Mouse (Mus musculus) midbrain, embryonic 15.5 days (tissue): ENCODE results near the gene Zbtb38. TPM values are rescaled to one million over a fixed set of nuclear protein-coding genes. Genes with fewer than 3 reads are reported as not detected.

Experiments used
- ATAC-seq: fragments of 200-750 bp; cut with Nextera tagmentation; replicated peaks from 2 replicates; pipeline ENCODE4 v1.8.0; 2017; ENCODE audit warnings: moderate TSS enrichment
- H3K27ac ChIP-seq: fragments of 300-500 bp; sonication (generic); 2 replicates; pipeline ENCODE4 v1.5.1; 2015; ENCODE audit warnings: mild to moderate bottlenecking, inconsistent platforms
- H3K27me3 ChIP-seq: fragments of 300-500 bp; sonication (generic); replicated peaks from 2 replicates; pipeline ENCODE4 v1.6.1; 2015; ENCODE audit warnings: inconsistent platforms
- H3K36me3 ChIP-seq: fragments of 300-500 bp; sonication (generic); replicated peaks from 2 replicates; pipeline ENCODE4 v1.6.1; 2015; ENCODE audit warnings: inconsistent platforms
- H3K4me1 ChIP-seq: fragments of 300-500 bp; sonication (generic); 2 replicates; pipeline ENCODE4 v1.6.1; 2015; ENCODE audit warnings: inconsistent platforms
- H3K4me2 ChIP-seq: fragments of 300-500 bp; sonication (generic); 2 replicates; pipeline ENCODE4 v1.6.1; 2015; ENCODE audit warnings: inconsistent platforms, mild to moderate bottlenecking, moderate library complexity
- H3K4me3 ChIP-seq: fragments of 300-500 bp; sonication (generic); 2 replicates; pipeline ENCODE4 v1.5.1; 2015; ENCODE audit warnings: mild to moderate bottlenecking, inconsistent platforms
- H3K9ac ChIP-seq: fragments of 300-500 bp; sonication (generic); 2 replicates; pipeline ENCODE4 v1.6.1; 2015; ENCODE audit warnings: mild to moderate bottlenecking, inconsistent platforms
- H3K9me3 ChIP-seq: fragments of 300-500 bp; sonication (generic); 2 replicates; pipeline ENCODE4 v1.6.1; 2016; ENCODE audit warnings: inconsistent platforms
- WGBS: fragments of 180-500 bp; shearing (Covaris S2); methylation state at CpG from one replicate; pipeline ENCODE4 v1.1.7; 2015; ENCODE audit warnings: mixed read lengths; 5-methylcytosine and 5-hydroxymethylcytosine counted together
- polyA plus RNA-seq: library from polyadenylated mRNA; unstranded; fragments of >200 nt; fragmentation: Nextera tagmentation; extraction: Ambion mirVana; gene quantifications from 2 replicates; pipeline ENCODE4 v1.2.1, GENCODE M21; 2015

Gene Zbtb38
- polyA plus RNA-seq, 1 experiment from 2014 or later: 59.2 TPM

- H3K4me1 ChIP-seq: peaks cover 18% of the 10 kb centered on the region
Observed at GRCm38 (mm10) chr9:96738563-96739355, 13.9 kb downstream of the Zbtb38 start.

GRCm38 (mm10) chr9:96735946-96736345 lies 16.7 kb downstream of the Zbtb38 start:
- Histone ChIP-seq H3K9ac (no peak overlapping the region), H3K4me1 (peaks cover 15% of the 10 kb centered on the region), H3K9me3 (no peaks in the 10 kb centered on the region), H3K36me3 (no peaks in the 10 kb centered on the region), H3K27me3 (no peaks in the 10 kb centered on the region; the same call in 1 of the 2 replicates), H3K27ac (peak overlapping the region; percentile 65; the same call in 1 of the 2 replicates), H3K4me3 (no peak overlapping the region), H3K4me2 (no peak overlapping the region)
- no peak for ATAC-seq
- WGBS: 48% methylated on average over 4 of the region's 4 CpGs

More at GRCm38 (mm10) chr9:96738563-96739355, 13.9 kb downstream of the Zbtb38 start:
- Histone ChIP-seq H3K36me3 (no peaks in the 10 kb centered on the region), H3K4me2 (no peak overlapping the region), H3K27me3 (no peaks in the 10 kb centered on the region; the same call in 1 of the 2 replicates), H3K27ac (no peak overlapping the region), H3K9me3 (no peaks in the 10 kb centered on the region), H3K9ac (no peak overlapping the region), H3K4me3 (no peak overlapping the region)
- 88% methylated on average over 13 of the region's 13 CpGs for WGBS
- ATAC-seq: no peak

DNA sequence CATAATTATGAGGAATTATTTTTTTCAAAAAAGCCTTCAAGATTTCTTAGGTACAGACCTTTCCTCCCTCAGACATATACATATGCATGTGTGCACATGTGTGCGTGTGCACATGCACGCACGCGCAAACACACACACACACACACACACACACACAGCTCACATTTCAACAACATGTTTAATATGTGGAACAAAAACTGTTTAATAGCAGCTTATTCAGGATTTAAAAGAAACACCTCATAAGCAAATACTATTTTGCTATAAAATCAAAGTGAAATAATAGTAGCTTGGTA lies 19.3 kb downstream of the Zbtb38 start:
- H3K27ac ChIP-seq: peak overlapping the region; percentile 95
- no peaks in the 10 kb centered on the region for H3K27me3 ChIP-seq
- H3K4me2 ChIP-seq: peak overlapping the region; percentile 52
- no peaks in the 10 kb centered on the region for H3K36me3 ChIP-seq
- peaks cover 31% of the 10 kb centered on the region for H3K4me1 ChIP-seq
- ATAC-seq: peak; percentile 16; the same call in 1 of the 2 replicates
- peak overlapping the region; percentile 67 for H3K9ac ChIP-seq
- WGBS: 84% methylated on average over 4 of the region's 4 CpGs
- peak overlapping the region; percentile 44 for H3K4me3 ChIP-seq
- H3K9me3 ChIP-seq: no peaks in the 10 kb centered on the region

- Histone ChIP-seq H3K9ac (peak overlapping the region; percentile 67), H3K27ac (peak overlapping the region; percentile 95), H3K9me3 (no peaks in the 10 kb centered on the region), H3K27me3 (no peaks in the 10 kb centered on the region), H3K4me2 (peak overlapping the region; percentile 52), H3K4me3 (peak overlapping the region; percentile 44), H3K36me3 (no peaks in the 10 kb centered on the region), H3K4me1 (peaks cover 36% of the 10 kb centered on the region)
- ATAC-seq: peak; percentile 69
- WGBS: 44% methylated on average over 17 of the region's 17 CpGs
Observed at GRCm38 (mm10) chr9:96732644-96733424, 19.8 kb downstream of the Zbtb38 start.

GRCm38 (mm10) chr9:96731961-96732511 lies 20.6 kb downstream of the Zbtb38 start:
- H3K36me3 ChIP-seq: no peaks in the 10 kb centered on the region
- peak overlapping the region; percentile 44 for H3K4me3 ChIP-seq
- peak overlapping the region; percentile 95 for H3K27ac ChIP-seq
- peak; percentile 82 for ATAC-seq
- peak overlapping the region; percentile 67 for H3K9ac ChIP-seq
- peak overlapping the region; percentile 52 for H3K4me2 ChIP-seq
- 10% methylated on average over 14 of the region's 14 CpGs for WGBS
- no peaks in the 10 kb centered on the region for H3K9me3 ChIP-seq
- H3K4me1 ChIP-seq: peaks cover 44% of the 10 kb centered on the region
- no peaks in the 10 kb centered on the region for H3K27me3 ChIP-seq

DNA sequence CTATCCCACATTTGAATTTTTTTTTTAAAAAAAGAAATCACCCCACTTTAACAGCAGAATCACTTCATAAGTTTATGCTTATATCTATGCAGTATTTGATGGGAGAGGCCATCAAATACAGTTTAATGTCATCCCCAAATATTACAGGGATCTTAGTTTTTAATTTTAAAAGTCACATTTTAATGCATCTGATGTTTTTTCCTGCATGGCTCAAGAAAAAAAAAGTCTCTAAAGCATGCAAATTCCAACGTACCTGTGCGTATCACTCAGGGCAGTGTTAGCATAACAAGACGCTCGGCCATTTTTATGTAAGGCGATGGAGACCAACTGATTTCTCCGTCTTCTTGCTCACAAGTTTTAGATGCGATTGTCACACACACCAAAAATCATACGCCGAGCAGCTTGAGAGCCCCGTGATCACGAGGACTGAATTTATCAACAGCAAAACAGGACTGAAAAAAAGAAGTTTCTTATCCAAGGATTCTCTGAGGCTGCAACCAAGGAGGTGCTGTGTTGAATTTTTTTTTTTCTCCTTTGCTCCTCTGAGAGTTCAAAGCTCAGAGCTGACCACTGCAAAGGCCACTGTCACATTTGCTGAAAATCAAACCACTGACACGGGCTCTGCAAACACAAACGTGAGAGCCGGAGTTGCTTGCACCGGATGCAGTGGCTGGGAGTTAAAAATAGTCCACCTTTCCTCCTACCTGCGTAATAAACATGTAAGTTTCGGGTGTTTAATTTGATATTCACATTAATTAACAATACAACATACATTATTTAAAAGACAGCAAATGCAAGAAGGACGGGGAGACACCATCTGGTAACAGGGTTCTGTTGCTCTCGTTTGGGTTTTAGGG lies 21.4 kb downstream of the Zbtb38 start:
- Histone ChIP-seq H3K36me3 (no peaks in the 10 kb centered on the region), H3K9me3 (no peaks in the 10 kb centered on the region), H3K4me1 (peaks cover 52% of the 10 kb centered on the region), H3K4me3 (peak overlapping the region; percentile 44), H3K27me3 (no peaks in the 10 kb centered on the region), H3K27ac (peak overlapping the region; percentile 95), H3K9ac (peak overlapping the region; percentile 67), H3K4me2 (peak overlapping the region; percentile 52)
- no peak for ATAC-seq
- whole genome bisulfite sequencing: 49% methylated on average over 19 of the region's 19 CpGs

DNA sequence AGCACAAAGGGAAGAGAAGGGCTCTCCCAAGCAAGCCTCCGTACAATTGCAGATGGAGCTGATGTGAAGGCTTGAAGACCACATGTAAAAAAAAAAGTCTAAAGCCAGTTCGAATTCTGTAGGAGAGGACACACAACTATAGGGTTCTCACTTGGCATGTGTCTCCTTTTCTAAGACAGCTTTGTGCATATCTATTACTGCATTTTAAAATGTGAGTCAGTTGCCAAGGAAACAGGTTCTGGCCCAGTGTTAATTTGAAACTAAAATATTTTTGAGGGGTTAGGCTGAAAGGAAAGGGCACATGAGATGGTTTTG lies 22.4 kb downstream of the Zbtb38 start:
- Histone ChIP-seq H3K36me3 (no peaks in the 10 kb centered on the region), H3K4me2 (peak overlapping the region; percentile 52), H3K4me1 (peaks cover 56% of the 10 kb centered on the region), H3K4me3 (peak overlapping the region; percentile 44), H3K27me3 (no peaks in the 10 kb centered on the region), H3K9me3 (no peaks in the 10 kb centered on the region), H3K27ac (peak overlapping the region; percentile 84), H3K9ac (peak overlapping the region; percentile 24)
- no peak for ATAC-seq
- 71% methylated on average over 2 of the region's 2 CpGs for WGBS

DNA sequence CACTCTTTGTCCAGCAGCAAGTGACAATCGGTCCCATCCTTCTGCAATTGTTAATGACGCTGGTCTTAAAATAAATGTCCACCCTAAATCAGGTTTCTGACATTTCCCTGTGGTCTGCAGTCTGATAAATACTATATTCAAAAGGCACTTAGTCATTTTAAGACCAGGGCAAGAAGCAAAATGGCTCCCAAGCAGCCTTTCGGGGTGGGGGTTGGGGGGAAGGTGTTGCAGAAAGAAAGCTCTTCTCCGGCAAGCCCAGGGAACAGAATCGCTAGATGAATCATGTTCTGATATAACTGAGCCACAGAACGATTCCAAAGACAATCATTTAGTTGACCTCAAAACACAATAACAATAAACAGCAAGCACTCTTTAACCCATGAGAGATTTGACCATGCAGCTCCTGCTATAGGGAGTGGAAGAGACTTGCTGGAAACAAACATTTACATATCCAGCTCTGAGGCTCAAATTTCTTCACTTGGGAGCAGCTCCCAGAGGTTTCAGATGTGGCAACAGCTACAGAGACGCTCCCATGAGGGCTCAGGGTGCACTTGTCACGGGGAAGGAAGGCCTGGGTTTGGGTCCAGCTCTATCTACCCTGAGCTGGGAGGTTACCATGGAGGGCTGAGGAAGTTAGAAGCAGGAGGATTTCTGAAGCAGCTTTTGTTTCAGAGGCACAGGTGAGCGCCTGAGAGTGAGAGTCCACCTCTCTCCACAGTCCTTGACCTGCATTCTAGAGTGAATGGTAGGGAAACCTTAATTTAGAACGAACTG lies 22.9 kb downstream of the Zbtb38 start:
- 63% methylated on average over 10 of the region's 10 CpGs for WGBS
- H3K27me3 ChIP-seq: no peaks in the 10 kb centered on the region
- H3K27ac ChIP-seq: peak overlapping the region; percentile 84
- no peaks in the 10 kb centered on the region for H3K36me3 ChIP-seq
- H3K4me3 ChIP-seq: peak overlapping the region; percentile 44
- peak overlapping the region; percentile 24 for H3K9ac ChIP-seq
- H3K9me3 ChIP-seq: no peaks in the 10 kb centered on the region
- H3K4me1 ChIP-seq: peaks cover 61% of the 10 kb centered on the region
- H3K4me2 ChIP-seq: peak overlapping the region; percentile 52
- no peak for ATAC-seq

DNA sequence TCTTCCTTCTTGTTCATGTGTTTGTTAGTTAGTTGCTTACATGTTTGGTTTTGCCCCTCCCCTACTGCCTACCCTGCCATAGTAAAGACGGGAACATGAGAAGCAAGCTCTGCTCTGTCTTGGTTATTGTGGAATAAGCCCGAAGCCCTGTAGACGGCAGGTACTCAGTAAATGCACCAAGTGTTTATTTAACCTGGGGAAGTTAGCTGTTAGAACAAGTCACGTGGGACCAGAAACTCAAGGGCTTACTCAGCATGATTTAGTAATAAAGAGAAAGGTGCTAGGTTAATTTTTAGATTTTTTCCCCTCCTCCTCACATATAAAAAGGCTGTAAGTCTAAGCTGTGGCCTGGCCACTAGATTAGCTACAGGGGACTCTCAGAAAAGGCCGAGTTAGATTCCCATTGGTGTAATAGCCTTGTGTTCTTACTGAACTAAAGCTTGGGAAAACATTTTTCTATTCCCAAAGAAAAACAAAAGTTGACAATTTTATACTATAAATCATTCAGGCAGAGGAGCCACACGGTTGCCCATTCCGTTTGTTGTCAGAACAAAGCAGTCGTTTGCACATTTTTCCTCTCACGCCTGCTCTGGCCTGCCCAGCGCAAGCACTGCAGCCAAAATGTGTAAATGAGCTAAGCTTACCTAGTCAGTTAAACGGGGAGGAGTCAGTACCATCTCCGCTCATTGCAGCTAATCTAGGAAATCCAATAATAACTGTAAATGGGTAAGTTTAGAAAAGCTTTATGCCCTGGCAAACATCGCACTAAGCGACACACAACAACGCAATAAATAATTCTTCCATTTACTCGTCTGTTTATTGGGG lies 24.1 kb downstream of the Zbtb38 start:
- H3K4me3 ChIP-seq: peak overlapping the region; percentile 44
- H3K36me3 ChIP-seq: no peaks in the 10 kb centered on the region
- no peak for ATAC-seq
- WGBS: 61% methylated on average over 16 of the region's 16 CpGs
- H3K4me1 ChIP-seq: peaks cover 58% of the 10 kb centered on the region
- H3K27me3 ChIP-seq: no peaks in the 10 kb centered on the region
- peak overlapping the region; percentile 52 for H3K4me2 ChIP-seq
- H3K9me3 ChIP-seq: no peaks in the 10 kb centered on the region
- H3K27ac ChIP-seq: peak overlapping the region; percentile 84
- peak overlapping the region; percentile 24; the same call in 1 of the 2 replicates for H3K9ac ChIP-seq

- 88% methylated on average over 6 of the region's 6 CpGs for WGBS
Observed at GRCm38 (mm10) chr9:96727688-96728087, 24.9 kb downstream of the Zbtb38 start.

More at GRCm38 (mm10) chr9:96727688-96728087, 24.9 kb downstream of the Zbtb38 start:
- no peak for ATAC-seq
- Histone ChIP-seq H3K27ac (peak overlapping the region; percentile 26; the same call in 1 of the 2 replicates), H3K27me3 (no peaks in the 10 kb centered on the region), H3K9me3 (no peaks in the 10 kb centered on the region), H3K4me2 (peak overlapping the region; percentile 52), H3K4me1 (peaks cover 58% of the 10 kb centered on the region), H3K4me3 (no peak overlapping the region), H3K9ac (no peak overlapping the region), H3K36me3 (no peaks in the 10 kb centered on the region)
